Mouse (Mus musculus) midbrain, embryonic 12.5 days (tissue): ENCODE data around the gene Syap1. TPM values are rescaled to one million over a fixed set of nuclear protein-coding genes. Genes with fewer than 3 reads are reported as not detected.
"Not testable (repeated sequence)": the region's sequence is repeated elsewhere in the genome, so short reads cannot be mapped to it uniquely, and the experiment has no call there.

ENCODE experiments used
- ATAC-seq: fragments of 200-750 bp; cut with Nextera tagmentation; 2 replicates; pipeline ENCODE4 v1.8.0; 2017; ENCODE audit warnings: low read depth, moderate TSS enrichment, moderate library complexity; ENCODE audit not compliant: low FRiP score
- H3K27ac ChIP-seq: fragments of 300-500 bp; sonication (generic); replicated peaks from 2 replicates; pipeline ENCODE4 v1.5.1; 2016; ENCODE audit warnings: mild to moderate bottlenecking
- H3K27me3 ChIP-seq: fragments of 300-500 bp; sonication (generic); 2 replicates; pipeline ENCODE4 v1.6.1; 2016; ENCODE audit warnings: mild to moderate bottlenecking
- H3K36me3 ChIP-seq: fragments of 300-500 bp; sonication (generic); 2 replicates; pipeline ENCODE4 v1.6.1; 2016
- H3K4me1 ChIP-seq: fragments of 300-500 bp; sonication (generic); 2 replicates; pipeline ENCODE4 v1.6.1; 2016
- H3K4me2 ChIP-seq: fragments of 300-500 bp; sonication (generic); replicated peaks from 2 replicates; pipeline ENCODE4 v1.6.1; 2016; ENCODE audit warnings: mild to moderate bottlenecking, moderate library complexity
- H3K4me3 ChIP-seq: fragments of 300-500 bp; sonication (generic); 2 replicates; pipeline ENCODE4 v1.5.1; 2016; ENCODE audit warnings: mild to moderate bottlenecking
- H3K9ac ChIP-seq: fragments of 300-500 bp; sonication (generic); replicated peaks from 2 replicates; pipeline ENCODE4 v1.6.1; 2016; ENCODE audit warnings: mild to moderate bottlenecking, moderate library complexity
- H3K9me3 ChIP-seq: fragments of 300-500 bp; sonication (generic); 2 replicates; pipeline ENCODE4 v1.6.1; 2016; ENCODE audit warnings: mild to moderate bottlenecking
- WGBS: fragments of 180-500 bp; shearing (Covaris S2); methylation state at CpG from one replicate; pipeline ENCODE4 v1.1.7; 2016; 5-methylcytosine and 5-hydroxymethylcytosine counted together
- polyA plus RNA-seq: library from polyadenylated mRNA; unstranded; fragments of >200 nt; fragmentation: Nextera tagmentation; extraction: Ambion mirVana; gene quantifications from 2 replicates; pipeline ENCODE4 v1.2.1, GENCODE M21; 2016

Gene Syap1
- polyA plus RNA-seq = 36.0 and 37.8 TPM in 2 replicates

DNA sequence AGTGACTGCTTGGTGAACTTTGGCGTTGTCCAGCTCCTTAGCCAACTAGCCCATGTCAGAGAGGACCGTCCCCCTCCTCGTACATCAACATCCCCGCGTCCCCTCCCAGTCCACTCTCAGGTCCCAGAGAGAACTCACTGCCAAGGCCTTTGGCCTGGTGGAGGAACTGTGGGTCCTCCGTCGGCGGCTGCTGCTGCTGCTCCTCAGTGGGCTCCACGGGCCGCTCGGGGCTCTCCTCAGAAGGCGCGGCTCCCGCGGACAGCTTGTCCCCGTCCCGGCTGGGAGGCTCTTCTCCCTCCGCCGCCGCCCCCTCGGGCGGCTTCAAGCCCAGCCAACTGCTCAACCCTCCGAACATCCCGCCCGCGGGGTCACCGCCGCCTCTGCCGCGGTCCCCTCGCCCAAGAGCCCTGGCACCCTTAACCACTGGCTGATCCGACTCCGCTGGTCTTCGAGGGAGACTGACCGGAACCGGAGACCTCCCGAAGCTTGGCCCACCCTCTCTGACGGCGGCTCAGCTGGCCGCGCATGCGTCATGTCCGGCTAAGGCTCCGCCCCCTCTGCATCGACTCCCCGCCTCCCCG is at the start of gene Syap1:
TSS of gene Syap1 (minus strand) at position 517 of the 581 bp plus-strand sequence.
- H3K4me3 ChIP-seq = peak within 1 kb of the TSS; percentile 69
- peak; percentile 96 for ATAC-seq

DNA sequence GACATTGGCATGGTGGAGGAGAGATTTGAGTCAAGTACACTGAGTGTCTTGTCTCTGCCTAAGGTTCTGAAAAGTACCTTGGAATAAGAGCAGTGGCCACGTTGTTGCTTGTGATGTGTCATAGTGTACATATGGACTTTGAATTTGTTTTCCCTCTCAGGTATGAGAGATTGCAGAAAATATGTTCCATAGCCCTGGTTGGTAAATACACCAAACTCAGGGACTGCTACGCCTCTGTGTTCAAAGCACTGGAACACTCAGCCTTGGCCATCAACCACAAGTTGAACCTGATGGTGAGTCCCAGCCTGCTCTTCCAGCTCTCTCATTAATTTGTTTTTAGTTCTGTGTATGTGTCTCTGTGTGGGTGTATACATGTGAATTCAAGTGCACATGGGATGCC is 43.2 kb upstream of the Syap1 start:
- no peak overlapping the region for H3K9ac ChIP-seq
- WGBS = 98% methylated on average over 2 of the region's 2 CpGs
- H3K9me3 ChIP-seq = no peaks in the 10 kb centered on the region
- H3K4me2 ChIP-seq = no peak overlapping the region
- H3K4me3 ChIP-seq = no peak overlapping the region
- no peak overlapping the region for H3K27ac ChIP-seq
- peaks cover 13% of the 10 kb centered on the region for H3K36me3 ChIP-seq
- no peaks in the 10 kb centered on the region for H3K4me1 ChIP-seq
- H3K27me3 ChIP-seq = no peaks in the 10 kb centered on the region
- no peak for ATAC-seq

More for the DNA sequence above, at the start of gene Syap1:
- WGBS = 26% methylated on average over 40 of the region's 47 CpGs
- H3K9me3 ChIP-seq = no peaks in the 10 kb centered on the region
- peak within 1 kb of the TSS; percentile 65; the same call in 1 of the 2 replicates for H3K27ac ChIP-seq
- no peaks in the 10 kb centered on the region for H3K4me1 ChIP-seq
- peak within 1 kb of the TSS; percentile 71 for H3K9ac ChIP-seq
- no peaks in the 10 kb centered on the region; the same call in 1 of the 2 replicates for H3K27me3 ChIP-seq
- peak within 1 kb of the TSS; percentile 59 for H3K4me2 ChIP-seq
- no peaks in the 10 kb centered on the region for H3K36me3 ChIP-seq

DNA sequence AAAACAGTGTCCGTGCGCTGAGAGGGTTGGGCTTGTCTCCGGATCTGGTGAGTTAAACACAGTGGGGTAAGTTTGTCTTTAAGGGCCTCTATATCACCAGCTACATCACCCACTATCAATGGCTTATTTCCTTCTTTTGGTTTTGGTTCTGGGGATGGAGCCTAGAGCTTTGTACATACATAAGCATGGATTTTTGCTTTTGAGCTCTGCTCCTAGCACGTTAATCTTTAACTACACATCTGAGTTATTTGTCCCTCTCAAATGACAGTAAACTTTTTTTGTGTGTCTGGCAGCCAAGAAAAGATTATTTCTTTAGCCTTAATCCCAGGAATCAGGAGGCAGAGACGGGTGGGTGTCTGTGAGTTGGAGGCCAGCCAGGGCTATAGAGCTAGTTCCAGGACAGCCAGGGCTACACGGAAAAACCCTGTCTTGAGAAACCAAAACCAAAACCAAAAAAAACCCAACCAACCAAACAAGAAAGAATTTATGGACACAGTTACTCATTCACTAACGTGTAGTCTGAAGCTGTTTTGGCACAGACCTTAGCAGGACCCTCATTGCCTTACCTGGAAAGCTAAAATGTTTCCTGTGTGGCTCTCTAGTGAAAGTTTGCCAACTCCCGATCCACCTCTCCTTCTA is 33.4 kb upstream of the Syap1 start:
- Histone ChIP-seq H3K4me2 (no peak overlapping the region), H3K27ac (no peak overlapping the region), H3K9me3 (no peaks in the 10 kb centered on the region), H3K27me3 (peaks cover 18% of the 10 kb centered on the region; the same call in 1 of the 2 replicates), H3K36me3 (0 out of 2 replicates have a peak, but pooled peaks cover 10% of the 10 kb centered on the region), H3K4me1 (no peaks in the 10 kb centered on the region), H3K4me3 (no peak overlapping the region), H3K9ac (no peak overlapping the region)
- ATAC-seq = no peak
- 85% methylated on average over 8 of the region's 8 CpGs for WGBS

DNA sequence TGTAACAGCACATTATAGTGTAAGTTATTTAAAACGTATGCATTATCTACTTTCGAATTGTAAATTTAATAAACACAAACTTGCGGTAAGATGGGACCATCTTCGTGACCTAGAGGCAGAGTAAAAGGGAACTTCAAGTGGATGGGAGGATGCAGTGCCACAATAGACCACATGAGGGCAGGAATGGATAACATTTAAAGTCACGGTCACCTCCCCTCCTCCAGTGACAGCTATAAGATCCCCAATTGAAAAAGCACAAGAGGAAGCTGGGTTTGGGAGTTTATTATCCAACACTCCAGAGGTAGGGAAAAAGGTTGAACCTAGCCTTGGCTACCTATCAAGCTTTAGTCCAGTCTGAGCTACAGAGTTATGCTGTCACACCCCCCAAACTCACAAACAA is 27.4 kb upstream of the Syap1 start:
- peak; percentile 65; the same call in 1 of the 2 replicates for ATAC-seq
- Histone ChIP-seq H3K9me3 (no peaks in the 10 kb centered on the region), H3K4me1 (no peaks in the 10 kb centered on the region), H3K4me2 (no peak overlapping the region), H3K4me3 (no peak overlapping the region), H3K27ac (no peak overlapping the region), H3K9ac (no peak overlapping the region), H3K27me3 (0 out of 2 replicates have a peak, but pooled peaks cover 3% of the 10 kb centered on the region), H3K36me3 (peaks cover 2% of the 10 kb centered on the region)
- WGBS = 41% methylated on average over 5 of the region's 5 CpGs

DNA sequence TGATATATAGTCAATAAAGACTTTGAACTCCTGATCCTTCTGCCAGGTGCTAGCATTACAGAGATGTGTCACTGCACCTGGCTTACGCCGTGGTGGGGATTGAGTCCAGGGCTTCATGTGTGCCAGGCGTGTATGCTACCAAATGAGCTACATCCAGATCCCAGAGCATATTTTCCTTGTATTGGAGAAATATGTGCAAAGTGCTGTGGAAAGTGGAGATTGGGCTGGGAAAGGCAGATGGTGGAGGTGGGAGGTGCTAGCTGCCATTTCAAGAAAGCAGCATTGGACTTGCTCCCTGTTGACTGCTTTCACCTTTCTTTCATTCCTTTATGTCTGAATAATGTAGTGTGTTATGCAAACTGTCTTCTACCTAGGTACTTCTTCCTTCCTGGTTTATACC is 25.4 kb upstream of the Syap1 start:
- Histone ChIP-seq H3K4me1 (no peaks in the 10 kb centered on the region), H3K4me2 (no peak overlapping the region), H3K36me3 (peaks cover 5% of the 10 kb centered on the region), H3K9ac (no peak overlapping the region), H3K27me3 (no peaks in the 10 kb centered on the region), H3K9me3 (no peaks in the 10 kb centered on the region), H3K4me3 (no peak overlapping the region), H3K27ac (no peak overlapping the region)
- WGBS = 93% methylated on average over 3 of the region's 3 CpGs
- no peak for ATAC-seq

DNA sequence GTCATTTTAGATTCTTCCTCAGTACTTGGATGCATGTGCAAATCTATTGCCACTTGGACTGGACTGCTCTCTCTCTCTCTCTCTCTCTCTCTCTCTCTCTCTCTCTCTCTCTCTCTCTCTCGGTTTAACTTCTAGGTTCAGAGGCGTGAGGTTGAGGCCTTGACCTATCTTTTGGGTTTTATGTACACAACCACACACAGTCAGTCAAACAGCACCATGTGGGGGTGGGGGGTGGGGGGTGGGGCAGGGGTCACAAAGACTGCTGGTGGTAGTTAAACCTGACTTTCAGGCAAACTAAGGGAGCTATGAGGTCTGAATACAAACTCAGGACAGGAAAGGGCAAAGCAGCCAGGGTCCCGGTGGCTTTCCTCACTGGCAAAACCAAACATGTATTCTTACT is 19.3 kb upstream of the Syap1 start:
- no peak overlapping the region for H3K27ac ChIP-seq
- no peaks in the 10 kb centered on the region for H3K27me3 ChIP-seq
- H3K9ac ChIP-seq = no peak overlapping the region
- H3K36me3 ChIP-seq = peaks cover 5% of the 10 kb centered on the region
- no peak for ATAC-seq
- H3K9me3 ChIP-seq = no peaks in the 10 kb centered on the region
- H3K4me1 ChIP-seq = peaks cover 3% of the 10 kb centered on the region; the same call in 1 of the 2 replicates
- H3K4me3 ChIP-seq = no peak overlapping the region
- WGBS = 63% methylated on average over 3 of the region's 3 CpGs
- no peak overlapping the region for H3K4me2 ChIP-seq

DNA sequence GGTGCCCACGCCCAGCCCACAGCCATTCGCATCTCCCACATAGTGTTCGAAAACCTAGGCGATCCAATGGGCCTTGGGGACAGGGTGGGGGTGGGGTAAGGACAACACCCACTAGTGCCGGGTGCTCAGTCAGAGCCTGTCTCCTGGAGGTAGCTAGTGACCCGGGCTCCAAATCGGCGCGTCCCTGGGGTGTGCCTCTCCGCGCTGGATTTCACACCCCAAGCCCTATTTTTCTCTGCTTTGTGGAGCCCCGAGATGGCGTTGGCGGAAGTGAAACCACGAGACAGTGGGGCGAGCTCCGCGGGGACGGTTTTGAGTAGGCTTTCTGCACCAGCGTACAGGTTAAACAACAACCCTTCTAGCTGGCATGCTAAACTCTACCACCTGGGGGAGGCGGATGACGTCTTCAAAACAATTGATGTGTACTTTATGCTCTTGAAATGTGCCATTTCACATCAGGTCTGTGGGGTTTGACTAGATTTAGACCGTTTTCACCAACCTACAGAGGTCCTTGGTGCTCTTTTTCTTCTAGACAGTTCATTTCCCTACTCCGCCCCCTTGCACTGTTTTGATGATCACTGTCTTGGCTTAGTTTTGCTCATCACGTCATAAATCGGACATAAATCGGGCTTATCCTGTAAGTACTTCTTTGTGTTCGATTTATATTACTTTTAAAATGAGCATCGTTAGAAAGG is 13.9 kb upstream of the Syap1 start:
- Histone ChIP-seq H3K9me3 (no peaks in the 10 kb centered on the region), H3K4me1 (peaks cover 3% of the 10 kb centered on the region; the same call in 1 of the 2 replicates), H3K27ac (peak overlapping the region; percentile 30; the same call in 1 of the 2 replicates), H3K4me2 (peak overlapping the region; percentile 63), H3K9ac (peak overlapping the region; percentile 66), H3K36me3 (no peaks in the 10 kb centered on the region), H3K4me3 (peak overlapping the region; percentile 59), H3K27me3 (peaks cover 4% of the 10 kb centered on the region; the same call in 1 of the 2 replicates)
- peak; percentile 75 for ATAC-seq
- 27% methylated on average over 29 of the region's 29 CpGs for WGBS

DNA sequence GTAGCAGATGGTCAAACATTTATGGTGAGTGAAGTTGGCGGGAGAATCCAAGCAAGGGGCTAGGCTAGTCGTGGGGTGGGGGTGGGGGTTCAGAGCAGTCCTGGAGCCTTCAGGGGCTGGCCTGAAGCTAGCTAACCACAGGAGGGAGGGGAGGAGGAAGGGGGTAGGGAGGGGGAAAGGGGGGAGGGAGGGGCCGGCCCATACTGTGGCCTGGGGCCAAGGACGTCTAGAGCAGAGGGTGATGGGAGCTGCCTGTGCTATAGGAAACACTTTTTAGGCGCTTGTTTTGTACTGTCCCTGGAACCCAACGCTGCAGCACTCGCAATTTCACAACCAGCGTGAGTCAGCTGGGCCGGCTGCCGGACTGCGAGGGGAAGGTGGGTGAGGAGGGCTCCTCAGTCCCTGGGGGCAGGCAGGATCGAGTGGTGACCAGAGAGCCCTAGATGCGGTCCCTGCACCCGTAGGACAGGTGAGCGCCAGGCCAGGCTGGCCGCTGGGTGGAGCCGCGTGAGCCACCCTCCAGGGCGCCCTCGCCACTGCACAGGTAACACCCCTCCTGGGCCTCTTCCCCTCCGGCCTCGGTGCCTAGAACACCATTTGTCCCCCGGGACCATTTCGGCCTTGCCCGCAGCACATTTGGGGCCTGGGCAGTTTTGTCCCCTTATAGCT is 13.3 kb upstream of the Syap1 start:
- ATAC-seq = peak; percentile 88
- Histone ChIP-seq H3K4me3 (peak overlapping the region; percentile 59), H3K4me2 (peak overlapping the region; percentile 63), H3K4me1 (peaks cover 3% of the 10 kb centered on the region; the same call in 1 of the 2 replicates), H3K9ac (peak overlapping the region; percentile 66), H3K9me3 (no peaks in the 10 kb centered on the region), H3K27ac (peak overlapping the region; percentile 30; the same call in 1 of the 2 replicates), H3K36me3 (no peaks in the 10 kb centered on the region), H3K27me3 (peaks cover 4% of the 10 kb centered on the region; the same call in 1 of the 2 replicates)
- 21% methylated on average over 20 of the region's 25 CpGs for WGBS

DNA sequence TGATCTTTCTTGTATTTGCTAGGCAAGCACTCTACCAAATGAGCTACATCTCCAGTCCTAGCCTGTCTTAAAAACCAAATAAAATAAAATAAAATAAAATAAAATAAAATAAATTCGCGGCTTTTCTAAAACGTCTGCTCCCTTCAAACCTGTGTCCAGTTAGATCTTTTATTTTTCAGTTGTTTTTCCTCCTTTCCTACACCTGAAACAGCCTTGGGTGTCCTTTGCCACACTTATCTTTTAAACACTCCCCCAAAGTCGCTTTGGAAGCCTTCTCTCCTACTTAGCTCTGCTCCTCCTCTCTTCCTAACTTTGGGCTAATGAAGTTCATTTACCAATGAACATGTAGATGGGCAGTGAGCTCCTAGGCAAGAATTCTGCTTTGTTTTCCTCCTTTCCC is 12.7 kb upstream of the Syap1 start, which contains the start of gene Ctps2:
TSS of gene Ctps2 (plus strand) at position 301 of the 400 bp plus-strand sequence.
- H3K36me3 ChIP-seq = no peaks in the 10 kb centered on the region
- peaks cover 4% of the 10 kb centered on the region; the same call in 1 of the 2 replicates for H3K27me3 ChIP-seq
- WGBS = 26% methylated on average over 4 of the region's 4 CpGs
- no peak for ATAC-seq
- no peaks in the 10 kb centered on the region for H3K9me3 ChIP-seq
- H3K9ac ChIP-seq = peak within 1 kb of the TSS; percentile 66
- peak within 1 kb of the TSS; percentile 30; the same call in 1 of the 2 replicates for H3K27ac ChIP-seq
- H3K4me1 ChIP-seq = peaks cover 3% of the 10 kb centered on the region; the same call in 1 of the 2 replicates
- H3K4me3 ChIP-seq = peak within 1 kb of the TSS; percentile 59
- peak within 1 kb of the TSS; percentile 63 for H3K4me2 ChIP-seq

DNA sequence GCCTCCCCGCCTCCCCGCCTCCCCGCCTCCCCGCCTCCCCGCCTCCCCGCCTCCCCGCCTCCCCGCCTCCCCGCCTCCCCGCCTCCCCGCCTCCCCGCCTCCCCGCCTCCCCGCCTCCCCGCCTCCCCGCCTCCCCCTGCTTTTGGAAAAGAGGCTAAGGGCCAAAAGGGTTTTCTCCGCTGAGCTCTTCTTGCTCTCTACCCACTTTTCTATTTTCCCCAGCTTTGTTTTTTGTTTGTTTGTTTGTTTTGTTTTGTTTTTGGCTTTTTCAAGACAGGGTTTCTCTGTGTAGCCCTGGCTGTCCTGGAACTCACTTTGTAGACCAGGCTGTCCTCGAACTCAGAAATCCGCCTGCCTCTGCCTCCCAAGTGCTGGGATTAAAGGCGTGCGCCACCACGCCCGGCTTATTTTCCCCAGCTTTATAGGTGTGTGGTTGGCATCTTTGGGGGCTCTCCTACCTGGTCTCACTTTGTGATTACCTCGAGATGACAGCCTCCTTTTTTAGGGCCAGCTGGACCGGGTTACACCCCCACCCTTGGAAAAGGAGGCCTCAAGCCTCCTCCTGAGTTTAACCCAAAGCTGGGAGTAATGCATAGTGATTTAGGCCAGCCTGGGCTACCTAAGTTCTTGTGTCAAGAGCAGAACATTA is 452 bp upstream of the Syap1 start:
- H3K4me3 ChIP-seq = peak overlapping the region; percentile 20; the same call in 1 of the 2 replicates
- not testable (repeated sequence) for H3K36me3 ChIP-seq, H3K9ac ChIP-seq, H3K9me3 ChIP-seq, H3K27ac ChIP-seq, H3K4me2 ChIP-seq, H3K4me1 ChIP-seq, H3K27me3 ChIP-seq
- peak; percentile 59 for ATAC-seq
- 59% methylated on average over 14 of the region's 25 CpGs for WGBS

DNA sequence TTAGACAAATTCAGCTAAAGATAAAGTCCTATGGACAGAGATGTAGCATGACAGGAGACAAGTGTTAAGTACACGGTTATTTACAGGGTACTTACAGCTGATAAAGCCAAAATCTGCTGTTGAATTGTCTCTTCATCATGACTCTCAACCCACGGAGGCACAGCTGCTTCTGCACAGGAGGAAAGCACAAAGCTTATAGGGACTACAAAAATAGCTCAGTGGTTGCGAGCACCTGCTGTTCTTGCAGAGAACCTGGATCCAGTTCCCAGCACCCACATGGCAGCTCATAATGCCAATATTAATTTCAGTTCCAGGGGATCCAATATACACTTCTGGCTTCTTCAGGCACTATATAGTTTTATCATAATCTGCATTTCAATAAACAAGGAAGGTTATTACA is 10.0 kb downstream of the Syap1 start:
- Histone ChIP-seq H3K4me3 (no peak overlapping the region), H3K9ac (no peak overlapping the region), H3K27me3 (no peaks in the 10 kb centered on the region), H3K36me3 (peaks cover 4% of the 10 kb centered on the region; the same call in 1 of the 2 replicates), H3K4me2 (no peak overlapping the region), H3K9me3 (no peaks in the 10 kb centered on the region), H3K27ac (no peak overlapping the region), H3K4me1 (no peaks in the 10 kb centered on the region)
- 83% methylated on average over 3 of the region's 3 CpGs for WGBS
- no peak for ATAC-seq
